Mouse (Mus musculus) embryo, embryonic 11.5 days (tissue): ENCODE data around the gene Dpp3.
A peak's percentile ranks its signal among the peaks of the same experiment; 100 is the strongest.
"Not testable (repeated sequence)": the region's sequence is repeated elsewhere in the genome, so short reads cannot be mapped to it uniquely, and the experiment has no call there.

Experiments
- DNase-seq: peaks from one replicate; pipeline ENCODE4 v3.0.0-alpha.2; 2012; ENCODE audit warnings: low read depth, low spot score

Gene Dpp3

DNA sequence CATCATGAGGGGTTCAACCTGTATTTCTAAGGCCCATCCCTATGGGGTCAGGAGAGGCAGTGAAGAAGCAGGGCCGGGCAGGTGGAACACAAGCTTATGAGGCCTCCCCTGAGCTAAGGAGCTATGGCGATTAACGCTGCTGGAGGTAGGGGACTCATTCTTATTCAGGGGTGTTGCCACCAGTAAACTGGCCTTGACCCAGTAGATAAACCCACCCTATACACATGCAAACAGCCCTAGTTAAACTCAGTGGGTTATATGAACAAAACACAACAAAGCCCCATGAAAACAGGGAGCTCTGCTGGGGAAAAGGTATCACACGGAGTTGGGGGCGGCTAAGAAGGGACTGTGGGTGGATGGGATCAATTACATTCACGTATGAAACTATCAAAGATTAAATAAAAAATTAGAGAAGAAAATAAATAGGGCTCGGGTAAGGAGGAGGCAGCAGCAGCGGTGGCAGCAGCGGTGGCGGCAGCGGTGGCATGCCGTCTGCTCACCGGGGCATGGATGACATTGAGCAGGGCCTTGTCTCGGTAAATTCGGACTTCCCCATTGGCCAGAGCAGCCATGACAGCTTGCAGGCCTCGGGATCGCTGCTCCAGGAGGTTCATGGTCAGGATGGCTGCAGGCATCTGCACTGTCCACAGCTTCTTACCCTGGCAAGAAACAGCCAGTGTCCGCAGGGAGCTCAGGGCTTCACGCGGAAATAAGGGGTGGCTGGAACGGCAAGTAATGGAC, 31.1 kb downstream of the Dpp3 start:
- DNase-seq: no peak

DNA sequence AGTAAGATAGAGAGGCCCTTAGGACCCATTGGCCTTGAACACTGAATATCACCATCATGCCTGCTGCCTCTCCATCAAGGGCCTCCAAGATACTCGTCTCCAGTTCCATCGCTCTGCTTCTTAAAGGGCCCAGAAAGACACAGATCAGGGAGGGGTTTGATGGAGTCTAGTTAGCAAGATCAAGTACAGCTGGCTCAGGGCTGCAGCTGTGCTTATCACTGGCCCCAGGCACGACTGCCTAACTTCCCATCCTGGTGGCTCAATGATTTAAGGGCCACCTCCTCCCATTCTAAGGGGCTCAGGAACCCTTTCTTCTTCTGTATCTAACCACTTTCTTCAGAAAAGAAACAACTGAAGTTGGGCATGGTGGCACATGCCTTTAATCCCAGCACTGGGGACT, 36.3 kb downstream of the Dpp3 start:
- DNase-seq: no peak

DNA sequence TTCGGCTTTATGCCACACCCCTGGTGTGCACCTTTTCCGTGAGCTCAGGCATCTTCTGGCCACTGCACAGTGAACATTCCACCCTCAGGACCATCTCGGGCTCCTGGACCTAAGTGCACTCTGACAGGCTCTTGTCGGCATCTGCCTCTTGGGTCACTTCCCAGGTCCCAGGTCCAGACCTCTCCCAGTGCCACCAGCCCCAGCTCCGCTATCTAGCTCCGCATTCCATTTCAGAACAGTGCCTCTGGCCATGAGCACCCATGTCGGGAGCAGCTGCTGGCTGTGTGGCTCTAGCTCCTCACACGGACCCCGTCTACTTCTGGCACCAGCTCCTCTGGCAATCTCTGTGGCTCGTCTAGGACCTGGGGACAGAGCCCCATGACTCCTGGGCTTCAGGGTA, 38.3 kb downstream of the Dpp3 start:
- no peak for DNase-seq

DNA sequence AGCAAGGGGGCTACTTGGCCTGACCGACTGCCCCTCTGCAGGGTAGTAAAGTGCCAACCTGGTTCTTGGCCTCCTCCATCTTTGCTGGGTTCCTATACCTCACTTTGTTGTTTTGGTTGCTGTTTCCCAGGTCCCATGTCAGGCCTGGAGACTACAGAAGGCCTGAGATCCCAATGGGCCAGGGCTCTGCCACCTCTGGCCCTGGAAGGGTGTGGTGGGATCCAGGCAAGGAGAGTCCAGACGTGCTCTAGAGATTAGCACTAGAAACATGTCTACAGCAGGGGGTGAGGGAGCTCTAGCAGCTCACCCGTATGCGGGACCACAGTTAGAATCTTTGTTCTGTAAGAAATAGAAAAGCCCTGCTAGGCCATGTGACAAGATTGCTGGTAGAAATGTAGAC, 44.1 kb downstream of the Dpp3 start:
- no peak for DNase-seq

DNA sequence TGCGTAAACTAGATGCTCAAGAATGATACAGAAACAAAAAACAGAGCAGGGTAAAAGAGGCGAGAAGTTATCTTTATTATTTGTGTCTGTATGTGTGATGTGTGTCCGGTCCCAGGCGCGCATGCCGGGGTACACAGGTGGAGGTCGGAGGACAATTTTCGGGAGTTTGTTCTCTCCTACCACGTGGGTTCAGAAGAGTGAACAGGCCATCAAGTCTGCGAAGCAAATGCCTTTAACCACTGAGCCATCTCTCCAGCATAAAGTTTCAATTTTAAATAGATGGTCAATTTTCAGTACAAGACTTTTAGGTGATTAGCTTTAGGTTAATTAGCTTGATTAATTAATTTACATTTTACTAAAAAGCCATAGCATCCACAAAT, 48.8 kb downstream of the Dpp3 start:
- DNase-seq: no peak

DNA sequence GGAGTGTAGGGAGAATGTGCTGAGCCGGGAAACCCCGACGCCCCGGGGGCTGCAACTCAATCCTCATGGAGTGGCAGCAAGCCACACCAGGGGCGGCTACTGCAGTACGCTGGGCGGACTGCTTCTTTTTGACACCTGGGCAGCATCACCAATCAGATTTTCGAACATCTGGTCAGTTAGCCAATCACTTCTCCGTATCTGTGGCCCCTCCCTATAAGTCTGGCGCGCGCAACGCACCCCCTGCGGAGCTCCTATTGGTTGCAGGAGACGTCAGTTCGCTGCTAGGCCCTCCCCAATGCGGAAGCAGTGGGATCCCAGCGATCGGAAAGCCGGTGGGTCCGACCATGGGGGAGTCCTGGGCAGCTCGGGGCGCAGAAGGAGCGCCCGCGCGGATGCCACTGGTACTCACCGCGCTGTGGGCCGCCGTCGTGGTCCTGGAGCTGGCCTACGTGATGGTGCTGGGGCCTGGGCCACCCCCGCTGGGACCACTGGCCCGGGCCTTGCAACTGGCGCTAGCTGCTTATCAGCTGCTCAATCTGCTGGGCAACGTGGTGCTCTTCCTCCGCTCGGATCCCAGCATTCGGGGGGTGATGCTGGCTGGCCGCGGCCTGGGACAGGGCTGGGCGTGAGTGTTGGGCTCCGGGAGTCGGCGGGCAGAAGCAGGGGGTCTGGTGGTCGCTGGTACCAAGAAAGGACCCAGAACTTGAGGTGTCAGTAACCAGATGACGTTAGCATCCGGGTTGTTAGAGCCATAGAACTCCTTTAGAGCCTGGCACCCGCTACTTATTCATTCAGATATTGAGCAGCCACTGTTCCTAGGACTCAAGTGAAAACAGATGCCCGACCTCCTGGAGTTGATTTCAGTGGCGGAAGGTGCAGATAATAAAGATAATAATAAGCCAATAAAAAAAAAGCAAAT, 49.4 kb downstream of the Dpp3 start, which contains the start of gene Zdhhc24:
Gene Zdhhc24, plus strand, starts transcription at position 264 of the 919 bp plus-strand sequence.
- peak; percentile 91 for DNase-seq

DNA sequence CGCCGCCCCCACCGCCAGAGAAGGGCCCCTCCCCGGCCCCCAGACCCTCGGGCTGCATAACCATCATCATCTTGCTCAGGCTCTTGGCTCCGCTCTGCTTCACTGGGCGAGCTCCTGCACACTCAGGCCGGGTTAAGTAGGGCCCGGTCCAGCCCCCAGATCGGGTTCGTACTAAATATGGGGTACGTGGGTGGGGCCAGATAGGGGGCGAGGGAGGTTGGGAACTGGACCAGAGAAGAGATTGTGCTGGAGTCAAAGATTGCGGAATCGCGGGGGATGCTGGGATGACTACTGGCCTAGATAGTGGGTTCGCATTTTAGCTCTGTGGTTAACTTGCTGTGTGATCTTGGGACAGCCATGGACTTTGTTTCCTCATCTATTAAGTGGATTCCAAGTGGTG, 50.3 kb downstream of the Dpp3 start, which contains the start of gene Actn3:
Gene Actn3, minus strand, starts transcription at position 125 of the 400 bp plus-strand sequence.
- DNase-seq: no peak

DNA sequence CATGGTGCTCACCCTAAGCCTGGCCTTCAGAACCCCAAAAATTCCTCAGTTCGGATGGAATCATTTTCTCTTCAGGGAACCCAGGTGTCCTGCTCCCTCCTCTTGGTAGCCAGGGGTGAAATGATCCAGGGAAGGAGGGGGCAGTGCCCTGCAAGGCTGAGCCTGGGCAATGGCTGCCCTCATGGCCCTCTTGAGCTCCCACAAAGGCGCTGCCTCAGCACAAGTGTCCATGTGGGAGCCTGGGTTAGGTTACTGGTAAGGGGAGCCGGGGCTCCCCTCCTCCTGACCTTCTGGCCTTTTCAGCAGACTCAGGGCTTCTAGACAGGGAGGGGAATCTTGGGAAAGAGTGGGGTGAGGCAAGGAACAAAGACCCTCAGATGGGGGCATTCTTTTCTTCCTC, 51.3 kb downstream of the Dpp3 start:
- DNase-seq: no peak

DNA sequence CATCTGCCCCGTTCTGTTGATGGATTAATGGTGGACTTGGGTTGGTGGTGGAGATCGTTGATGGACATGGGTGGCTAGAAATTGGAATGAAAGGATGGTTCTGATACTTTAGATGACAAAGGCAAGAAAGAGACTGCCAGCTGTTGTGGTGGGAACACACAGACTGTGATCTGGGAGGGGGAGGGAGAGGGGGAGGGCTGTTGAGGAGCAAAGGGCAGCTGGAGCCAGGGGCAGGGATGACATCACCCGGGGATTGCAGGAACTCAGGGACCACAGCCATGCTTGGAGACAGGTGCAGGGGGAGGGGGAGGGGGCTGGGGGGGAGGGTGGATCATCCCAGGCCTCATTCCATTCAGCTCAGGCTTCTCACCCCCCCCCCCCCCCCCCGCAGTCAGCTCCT, 51.8 kb downstream of the Dpp3 start:
- DNase-seq: no peak

DNA sequence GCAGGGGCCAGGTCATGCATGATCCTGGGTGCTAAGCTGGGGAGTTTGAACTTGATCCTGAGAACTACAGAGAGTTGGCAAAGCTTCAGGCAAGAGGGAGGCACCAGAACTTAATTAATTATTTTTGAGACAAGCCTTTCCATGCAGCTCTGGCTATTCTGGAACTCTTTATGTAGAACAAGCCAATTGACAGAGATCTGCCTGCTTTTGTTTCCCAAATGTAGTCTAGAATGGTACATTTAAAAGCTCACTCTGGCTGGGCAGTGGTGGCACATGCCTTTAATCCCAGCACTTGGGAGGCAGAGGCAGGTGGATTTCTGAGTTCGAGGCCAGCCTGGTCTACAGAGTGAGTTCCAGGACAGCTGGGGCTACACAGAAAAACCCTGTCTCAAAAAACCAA, 53.5 kb downstream of the Dpp3 start:
- DNase-seq: not testable (repeated sequence)

DNA sequence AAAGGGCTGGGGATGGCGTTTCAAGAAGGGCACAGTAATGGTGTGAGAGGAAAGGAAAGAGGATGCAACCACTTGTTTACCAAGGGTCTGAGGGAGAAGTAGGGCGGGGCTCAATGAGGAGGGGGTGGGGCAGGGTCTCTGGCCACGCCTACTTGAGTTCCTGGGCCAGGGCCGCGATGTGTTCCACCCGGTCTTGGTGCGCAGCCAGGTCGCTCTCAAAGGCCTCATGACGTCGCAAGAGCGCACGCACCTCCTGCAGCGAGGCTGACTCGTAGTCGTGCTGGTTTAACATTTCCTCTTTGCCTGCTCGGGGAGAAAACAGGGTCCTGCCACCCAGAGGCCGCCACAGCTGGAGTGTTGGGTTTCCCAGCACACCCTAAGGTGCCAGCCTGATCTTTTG, 62.9 kb downstream of the Dpp3 start:
- no peak for DNase-seq

DNA sequence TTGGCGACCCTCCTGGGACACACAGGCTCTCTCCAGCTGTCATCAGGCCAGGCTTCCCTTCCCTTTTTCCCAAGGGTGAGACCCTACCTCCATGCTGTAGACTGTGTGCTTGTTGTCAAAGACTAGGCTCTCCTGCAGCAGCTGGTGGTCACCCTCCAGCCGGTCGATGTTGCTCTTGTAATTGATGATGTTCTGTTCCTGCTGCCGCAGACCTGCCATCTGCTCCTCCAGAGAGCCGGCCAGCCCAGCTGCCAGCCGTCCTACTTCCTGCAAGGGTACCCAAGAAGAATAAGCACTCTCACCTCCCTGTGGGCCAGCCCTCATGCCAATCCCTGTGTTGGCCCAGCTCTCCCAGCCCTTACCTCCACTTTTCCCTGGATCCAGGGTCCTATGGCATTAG, 65.0 kb downstream of the Dpp3 start:
- DNase-seq: no peak

DNA sequence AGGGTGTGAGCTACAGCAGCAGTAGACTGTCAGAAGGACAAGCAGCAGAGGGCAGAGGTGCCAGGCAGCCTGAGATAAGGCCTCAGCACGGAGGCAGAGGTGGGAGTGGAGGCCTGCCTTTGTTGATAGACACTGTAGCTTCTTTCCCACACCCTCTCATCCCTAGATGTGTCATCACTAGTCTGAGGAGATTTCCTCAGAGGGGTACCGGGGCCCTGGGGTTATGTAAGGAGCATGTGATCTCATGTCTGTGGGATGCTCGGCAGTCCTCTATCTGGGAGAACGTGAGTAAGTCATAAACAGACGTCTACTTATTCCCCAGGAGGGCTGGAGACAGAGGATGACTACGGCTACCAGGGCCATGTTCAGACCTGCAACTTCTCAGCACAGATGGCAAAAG, 69.0 kb downstream of the Dpp3 start:
- no peak for DNase-seq
